Mouse (Mus musculus) lung, postnatal 10 days (tissue): Measurements from ENCODE around the gene Stab1.

Experiments used
- DNase-seq: peaks from one replicate; pipeline ENCODE4 v3.0.0; 2021

The Stab1 gene

DNA sequence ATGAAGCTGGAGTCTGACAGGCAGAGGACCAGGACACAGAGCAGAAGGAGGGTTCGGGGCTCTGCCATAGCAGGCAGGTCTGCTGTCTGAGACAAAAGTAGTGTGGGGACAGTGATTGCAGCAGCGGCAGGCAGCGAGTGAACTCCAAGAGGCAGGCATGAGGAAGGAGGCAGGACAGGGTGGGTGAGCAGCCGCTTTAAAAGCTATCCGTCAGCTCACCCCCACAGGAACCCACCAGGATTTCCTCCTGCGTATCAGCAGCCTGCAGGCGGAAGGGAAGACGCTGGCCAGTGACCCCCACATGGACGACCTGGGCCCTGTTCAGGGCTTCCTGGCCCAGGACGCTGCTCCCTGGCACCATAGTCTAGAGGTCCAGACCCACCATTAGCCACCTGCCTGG lies at the start of gene Stab1:
TSS of gene Stab1 (minus strand) at position 217 of the 400 bp plus-strand sequence.
- peak; percentile 72 for DNase-seq

DNA sequence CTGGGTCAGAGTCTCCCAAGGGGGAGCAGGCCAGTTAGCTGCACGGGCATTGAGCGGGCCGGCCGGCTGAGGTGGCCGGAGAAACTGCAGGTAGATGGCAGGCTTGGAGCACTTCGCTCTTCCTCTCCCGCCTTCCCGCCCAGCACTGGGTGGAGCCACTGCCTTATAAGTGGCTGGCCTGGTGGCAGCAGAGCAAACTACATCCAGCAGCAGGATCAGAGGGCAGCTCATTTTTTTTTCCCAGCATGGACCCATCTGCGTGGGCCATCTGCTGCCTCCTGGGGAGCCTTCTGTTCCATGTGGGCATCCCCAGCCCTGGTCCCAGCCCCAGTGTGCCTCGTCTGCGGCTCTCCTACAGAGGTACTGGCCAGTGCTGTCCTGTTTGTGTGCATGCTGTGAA lies 49.2 kb upstream of the Stab1 start, which contains the start of gene Sema3g:
TSS of gene Sema3g (plus strand) at position 195 of the 400 bp plus-strand sequence.
- DNase-seq = peak; percentile 93

DNA sequence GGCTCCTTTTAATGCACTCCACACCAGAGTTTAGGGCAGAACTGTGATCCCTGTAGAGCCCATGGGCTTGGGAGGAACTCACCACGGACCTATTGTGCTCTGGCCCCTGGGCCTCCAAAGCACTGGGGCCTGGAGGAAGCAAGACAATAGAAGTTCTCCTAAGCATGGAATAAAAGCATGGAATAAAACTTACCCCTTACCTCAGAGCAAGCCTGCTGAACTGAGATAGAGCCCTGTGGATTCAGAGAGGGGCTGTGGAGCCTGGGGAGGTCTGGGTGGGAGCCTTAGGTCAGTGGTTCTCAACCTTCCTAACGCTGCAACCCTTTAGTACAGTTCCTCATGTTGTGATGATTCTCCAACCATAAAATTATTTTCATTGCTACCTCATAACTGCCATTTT lies 48.4 kb upstream of the Stab1 start, which contains the start of gene Nisch:
TSS of gene Nisch (minus strand) at position 101 of the 400 bp plus-strand sequence.
- DNase-seq = no peak

DNA sequence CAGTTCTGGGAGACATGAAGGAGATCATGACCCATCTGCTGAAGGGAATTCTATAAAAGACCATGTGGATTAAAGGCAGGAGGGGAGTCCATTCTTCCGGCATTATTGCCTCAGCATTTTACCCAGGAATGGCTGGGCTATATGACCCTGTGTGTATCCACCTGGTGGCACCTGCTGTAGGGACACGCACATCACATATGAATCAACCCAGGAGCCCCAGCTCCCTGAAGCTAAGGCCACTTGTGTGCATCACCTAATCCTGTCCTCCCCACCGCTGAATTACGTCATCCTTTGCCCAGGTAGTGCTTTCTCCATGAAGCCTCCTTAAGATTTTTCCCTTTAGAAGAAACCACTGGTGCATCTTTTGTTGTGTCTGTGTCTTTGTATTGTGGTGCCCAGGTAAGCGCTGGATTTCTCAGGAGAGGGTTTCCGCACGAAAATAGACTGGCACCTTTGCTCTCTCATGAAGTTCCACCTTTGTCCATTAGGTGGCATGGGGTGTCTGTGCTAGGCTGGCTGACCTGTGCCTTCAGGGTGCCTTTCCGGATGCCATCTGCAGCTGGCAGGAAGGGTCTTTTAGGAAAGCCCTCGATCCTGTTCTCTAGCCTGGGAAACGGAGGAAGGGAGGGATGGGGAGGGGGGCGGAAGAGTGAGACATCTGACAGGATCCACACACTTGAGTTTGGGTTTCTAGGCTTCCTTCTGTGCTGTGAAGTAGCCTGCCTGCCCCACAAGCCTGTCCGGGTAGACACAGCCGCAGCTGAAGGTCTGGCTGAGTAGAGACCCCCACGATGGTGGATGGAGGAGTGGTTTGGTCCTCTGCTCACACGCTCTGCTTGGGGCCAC lies 46.9 kb upstream of the Stab1 start:
- DNase-seq = peak; percentile 85

DNA sequence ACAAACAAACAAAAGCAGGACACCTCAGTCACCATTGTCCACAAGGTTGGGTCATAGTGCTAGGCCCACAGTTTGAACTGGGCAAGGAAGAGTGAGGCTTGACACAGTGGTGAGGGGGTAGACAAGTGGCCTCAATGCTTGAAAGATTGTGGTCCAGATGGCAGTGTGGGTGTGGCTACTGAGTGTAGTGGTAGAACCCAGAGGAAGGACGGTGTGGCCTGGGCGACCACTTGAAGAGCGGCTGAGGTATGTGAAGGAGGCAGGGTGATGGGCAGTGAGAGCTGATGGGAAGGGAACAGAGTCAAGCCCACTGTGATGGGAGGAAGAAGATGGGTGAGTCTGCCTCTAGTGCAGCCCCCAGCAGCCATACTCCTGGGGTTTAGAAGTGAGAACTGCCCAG lies 46.2 kb upstream of the Stab1 start:
- DNase-seq = no peak

DNA sequence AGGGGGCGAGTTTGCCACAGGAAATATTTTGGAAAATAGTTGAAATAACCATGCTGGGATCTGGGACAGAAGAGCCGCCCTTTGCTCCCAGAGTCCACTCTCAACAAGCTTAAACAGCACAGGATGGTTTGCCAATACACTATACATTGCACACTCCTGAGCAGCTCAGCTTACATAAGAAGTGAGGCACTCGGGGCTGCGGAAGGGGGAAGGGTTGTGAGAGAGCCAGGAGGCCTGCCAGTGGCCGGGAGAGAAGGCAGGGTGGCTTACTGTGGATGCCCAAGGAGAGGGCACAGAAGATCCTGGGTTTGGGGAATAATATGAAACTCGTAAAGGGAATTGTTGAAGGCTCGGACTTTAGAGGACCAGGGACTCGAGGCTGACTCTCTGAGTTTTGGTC lies 45.4 kb upstream of the Stab1 start:
- DNase-seq = no peak

DNA sequence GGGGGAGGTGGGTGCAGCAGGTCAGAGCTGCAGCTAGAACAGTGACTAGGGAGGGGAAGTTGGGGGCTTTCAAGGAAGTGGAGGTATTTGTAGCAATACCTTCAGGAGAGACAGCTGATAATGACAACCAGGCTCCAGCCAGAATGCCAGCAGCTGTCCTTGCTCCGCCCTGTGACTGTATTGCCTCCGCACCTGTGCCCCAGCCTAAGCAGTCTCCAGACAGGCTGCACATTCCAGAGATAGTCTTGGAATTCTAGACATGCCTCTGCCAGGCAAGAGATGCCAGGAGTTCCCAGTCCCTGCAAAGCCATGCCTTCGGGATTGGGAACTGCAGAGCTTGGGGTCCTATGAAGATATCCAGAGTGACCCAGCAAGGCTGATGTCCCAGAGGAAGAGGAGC lies 44.1 kb upstream of the Stab1 start:
- DNase-seq = no peak

DNA sequence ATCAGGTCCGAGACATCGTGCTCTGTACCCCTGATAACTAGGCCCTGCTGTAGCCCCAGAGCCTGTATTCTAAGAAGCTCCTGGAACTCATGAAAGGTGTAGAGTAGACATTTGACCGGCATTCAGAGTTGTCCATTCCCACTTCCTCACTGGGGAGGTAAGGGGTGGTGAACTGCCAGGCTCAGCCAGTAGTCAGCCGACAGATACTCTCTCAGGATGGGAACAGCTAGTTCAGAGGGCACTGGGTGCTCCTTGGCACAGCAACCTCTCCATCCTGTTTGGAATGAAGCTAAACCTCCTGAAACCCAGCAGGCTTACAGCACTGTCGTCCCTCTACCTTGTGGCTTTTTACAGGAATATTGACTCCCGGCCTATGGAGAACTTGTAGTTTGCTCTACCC lies 43.4 kb upstream of the Stab1 start:
- no peak for DNase-seq

DNA sequence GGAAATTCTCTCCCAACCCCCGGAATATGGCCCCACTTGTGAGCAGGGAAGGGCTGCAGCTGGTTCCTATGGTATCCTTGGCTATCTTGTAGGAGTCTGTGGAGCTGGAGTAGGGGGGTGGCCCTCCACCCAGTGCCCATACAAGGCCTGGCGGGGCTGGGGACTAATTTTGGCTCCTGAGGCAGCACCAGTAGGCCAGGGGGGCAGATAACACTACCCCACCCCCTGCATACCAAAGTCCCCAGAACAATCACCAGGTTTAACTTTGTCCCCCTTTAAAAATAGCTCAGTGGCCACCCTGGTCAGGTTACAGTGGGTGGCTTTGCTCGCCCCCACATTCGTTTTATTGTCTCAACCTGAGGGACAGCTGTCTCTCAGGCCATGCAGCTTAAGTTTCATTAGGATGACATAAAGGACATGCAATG lies 40.7 kb upstream of the Stab1 start:
- DNase-seq = no peak

DNA sequence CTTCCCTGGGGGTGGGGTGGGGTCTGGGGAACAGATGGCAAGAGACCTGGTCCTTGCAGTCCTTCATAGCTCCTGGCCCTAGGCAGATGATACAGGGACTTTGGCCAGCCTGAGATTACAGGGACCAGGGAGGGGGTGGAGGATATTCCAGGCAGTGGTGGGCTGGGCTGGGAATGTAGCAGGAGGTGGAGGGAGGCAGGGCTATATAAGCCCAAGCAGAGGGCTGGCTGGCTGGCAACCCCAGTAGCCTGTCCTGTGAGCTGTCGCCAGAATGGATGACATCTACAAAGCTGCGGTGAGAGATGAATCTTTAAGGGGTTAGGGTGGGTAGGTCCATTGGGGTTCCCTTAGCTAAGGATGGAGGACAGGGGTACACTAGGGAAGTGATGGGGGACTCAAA lies 39.6 kb upstream of the Stab1 start, which contains the start of gene Tnnc1:
TSS of gene Tnnc1 (plus strand) at position 229 of the 400 bp plus-strand sequence.
- no peak for DNase-seq

DNA sequence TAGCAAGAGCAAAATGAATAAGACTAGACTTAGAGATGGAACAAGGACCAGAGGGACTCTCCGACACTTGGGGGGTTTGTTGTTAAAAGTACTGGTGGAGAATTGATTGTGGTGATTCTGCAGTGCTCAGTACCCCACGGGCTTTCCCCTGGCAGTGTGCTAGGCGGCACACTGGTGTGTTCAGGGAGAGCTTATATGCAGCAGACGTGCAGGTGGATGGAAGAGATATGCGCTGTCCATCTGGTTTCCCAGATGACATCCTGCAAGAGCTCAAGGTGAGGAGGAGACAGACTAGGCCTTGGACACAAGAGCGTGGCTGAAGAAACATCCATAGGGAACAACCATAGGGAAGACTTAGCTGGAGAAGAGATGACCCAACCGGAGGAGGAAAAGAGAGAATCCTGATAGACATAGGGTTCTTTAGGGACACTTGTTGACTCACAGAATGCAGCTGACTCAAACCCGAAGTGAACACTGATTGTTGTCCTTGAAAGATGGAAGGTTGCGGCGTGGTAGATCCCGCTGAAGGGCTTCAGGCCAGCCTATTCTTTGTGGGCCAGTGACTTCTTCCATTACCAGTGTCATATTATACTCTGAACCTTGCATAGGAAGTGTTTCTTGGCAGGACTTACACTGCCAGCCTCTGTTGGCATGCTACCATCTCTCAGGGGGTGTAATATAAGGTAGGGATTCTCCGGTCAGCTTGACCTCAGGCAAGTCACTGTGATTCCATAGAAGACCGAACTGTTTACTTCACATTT lies 38.8 kb upstream of the Stab1 start:
- DNase-seq = peak; percentile 66

DNA sequence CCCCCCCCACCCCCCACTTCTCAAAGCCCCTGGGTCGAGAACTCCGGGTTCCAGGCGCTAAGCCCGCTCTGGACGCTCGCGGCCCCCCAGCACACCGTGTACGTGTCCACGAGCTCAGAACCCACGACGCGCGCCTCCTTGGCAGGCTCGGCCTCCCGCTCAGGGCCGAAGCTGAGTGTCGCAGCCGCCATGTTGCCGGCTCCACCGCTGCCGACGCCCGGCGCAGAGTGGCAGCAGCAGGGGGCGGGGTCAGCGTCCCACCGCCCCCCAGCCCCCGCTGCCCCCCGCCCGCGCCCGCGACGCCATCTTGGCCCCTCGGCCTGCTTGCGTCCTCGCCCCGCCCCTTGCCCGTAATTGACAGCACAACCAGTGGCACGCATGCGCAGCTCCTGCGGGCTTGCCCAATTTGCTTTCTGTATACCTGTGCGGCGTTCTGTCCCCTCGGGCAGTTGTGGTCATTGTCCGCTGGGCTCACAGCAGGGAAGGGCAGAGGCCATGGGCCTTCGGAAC lies 38.1 kb upstream of the Stab1 start:
- peak; percentile 97 for DNase-seq

DNA sequence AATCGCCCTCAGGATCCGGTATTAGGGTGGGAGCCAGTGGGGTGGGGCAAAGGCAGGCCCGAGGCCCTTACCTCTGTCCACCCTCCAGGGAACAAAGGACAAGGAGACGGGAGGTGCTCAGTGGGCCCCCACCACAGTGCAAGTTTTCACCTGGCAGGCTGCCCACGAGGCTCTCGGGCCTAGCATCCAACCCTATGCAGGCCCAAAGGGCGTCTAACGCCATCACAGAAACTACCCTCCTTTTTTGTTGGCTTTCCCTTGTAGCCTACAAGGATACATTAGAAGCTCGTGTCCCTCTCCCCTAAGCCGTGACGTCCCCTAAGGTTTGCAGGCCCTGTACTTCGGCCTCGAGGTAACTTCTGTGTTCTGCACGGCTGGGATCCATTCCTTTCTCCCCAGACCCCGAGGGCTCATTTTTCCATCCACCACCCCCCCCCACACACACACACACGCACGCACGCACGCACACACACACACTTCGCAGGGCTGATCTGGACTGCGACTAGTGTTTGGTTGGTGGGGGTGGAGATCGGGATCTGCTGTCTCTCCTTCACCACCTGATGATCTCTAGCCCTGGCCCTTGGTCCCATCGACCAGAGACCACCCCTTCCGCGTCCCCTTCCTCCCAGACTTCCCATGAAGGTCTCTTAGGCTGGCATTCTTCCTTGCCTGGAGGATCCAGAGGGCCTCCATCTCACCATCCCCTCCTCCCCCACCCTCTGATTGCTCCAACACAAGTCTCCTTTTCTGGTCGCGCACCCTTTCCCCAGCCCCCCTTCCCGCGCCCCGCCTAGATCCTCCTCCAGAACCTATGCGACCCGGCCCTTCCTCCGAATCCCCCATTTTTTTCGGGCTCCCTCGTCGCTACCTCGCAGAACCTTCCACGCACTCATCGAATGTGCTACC lies 37.4 kb upstream of the Stab1 start:
- peak; percentile 71 for DNase-seq

DNA sequence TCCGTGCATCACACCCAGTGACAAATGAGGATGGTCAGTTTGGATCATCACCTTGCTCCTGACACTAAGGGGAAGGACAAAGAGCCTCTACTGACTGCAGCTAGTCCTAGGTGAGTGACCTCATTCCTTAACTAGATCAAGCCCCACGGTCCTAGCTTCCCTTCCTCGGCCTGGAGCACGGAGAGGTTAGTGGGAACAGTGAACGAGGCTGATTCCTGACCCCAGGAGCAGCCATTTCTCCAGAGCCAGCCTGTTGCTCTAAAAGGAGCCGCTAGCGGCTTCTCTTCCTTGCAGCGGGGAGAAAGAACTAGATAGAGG lies 36.8 kb upstream of the Stab1 start:
- DNase-seq = no peak

DNA sequence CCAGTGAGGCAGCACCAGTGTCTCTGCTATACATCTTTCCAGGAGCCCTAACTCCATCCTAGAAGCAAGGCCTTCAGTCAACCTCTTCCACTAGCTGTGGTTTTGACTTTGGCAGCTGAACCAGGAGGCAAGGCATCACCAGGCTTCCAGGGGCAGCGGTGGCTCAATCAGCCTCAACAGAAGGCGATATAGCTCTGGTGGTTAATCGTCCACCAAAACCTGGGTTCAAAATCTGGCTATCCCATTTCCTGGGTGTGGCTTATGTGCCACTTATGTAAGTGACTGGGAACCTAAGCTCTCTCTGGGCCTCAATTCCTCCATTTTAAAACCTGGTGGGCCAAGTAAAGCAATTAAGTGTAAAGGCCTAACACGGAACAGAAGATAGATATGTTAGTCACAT lies 36.4 kb upstream of the Stab1 start:
- DNase-seq = no peak

DNA sequence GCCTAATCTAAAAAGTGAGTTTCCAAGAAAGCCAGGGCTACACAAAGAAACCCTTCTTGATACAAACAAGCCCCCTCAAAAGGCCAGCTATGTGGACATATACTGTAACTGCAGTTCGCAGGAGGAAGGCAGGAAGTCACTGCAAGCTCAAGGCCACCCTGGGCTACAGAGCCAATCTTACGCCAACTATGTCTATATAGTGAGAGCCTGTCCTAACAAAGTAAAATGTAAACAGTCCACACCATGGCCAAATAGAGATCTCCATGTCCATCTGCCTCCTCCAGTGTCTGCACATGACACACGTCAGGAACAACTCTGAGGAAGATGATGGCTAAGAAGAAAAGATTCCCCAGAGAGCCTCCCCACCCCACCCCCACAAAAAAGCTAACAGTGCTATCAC lies 31.6 kb upstream of the Stab1 start:
- no peak for DNase-seq

DNA sequence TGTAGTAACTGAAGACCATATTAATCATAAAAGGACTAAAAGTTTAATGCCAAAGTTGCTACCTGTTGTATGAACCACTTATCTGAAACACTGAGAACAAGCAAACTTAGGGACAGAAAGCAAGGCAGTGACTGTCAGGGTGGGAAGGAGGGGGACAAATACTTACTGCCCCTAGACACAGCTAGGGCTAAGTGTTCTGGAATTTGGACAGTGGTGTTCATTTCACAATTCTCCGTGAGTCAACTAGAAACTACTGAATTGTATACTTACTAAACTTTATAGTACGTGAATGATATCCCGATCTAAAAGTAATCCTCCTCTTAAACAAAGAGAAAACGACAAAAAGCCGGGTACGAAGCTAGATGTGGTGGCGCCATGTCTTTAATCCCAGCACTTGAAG lies 31.2 kb upstream of the Stab1 start:
- no peak for DNase-seq

DNA sequence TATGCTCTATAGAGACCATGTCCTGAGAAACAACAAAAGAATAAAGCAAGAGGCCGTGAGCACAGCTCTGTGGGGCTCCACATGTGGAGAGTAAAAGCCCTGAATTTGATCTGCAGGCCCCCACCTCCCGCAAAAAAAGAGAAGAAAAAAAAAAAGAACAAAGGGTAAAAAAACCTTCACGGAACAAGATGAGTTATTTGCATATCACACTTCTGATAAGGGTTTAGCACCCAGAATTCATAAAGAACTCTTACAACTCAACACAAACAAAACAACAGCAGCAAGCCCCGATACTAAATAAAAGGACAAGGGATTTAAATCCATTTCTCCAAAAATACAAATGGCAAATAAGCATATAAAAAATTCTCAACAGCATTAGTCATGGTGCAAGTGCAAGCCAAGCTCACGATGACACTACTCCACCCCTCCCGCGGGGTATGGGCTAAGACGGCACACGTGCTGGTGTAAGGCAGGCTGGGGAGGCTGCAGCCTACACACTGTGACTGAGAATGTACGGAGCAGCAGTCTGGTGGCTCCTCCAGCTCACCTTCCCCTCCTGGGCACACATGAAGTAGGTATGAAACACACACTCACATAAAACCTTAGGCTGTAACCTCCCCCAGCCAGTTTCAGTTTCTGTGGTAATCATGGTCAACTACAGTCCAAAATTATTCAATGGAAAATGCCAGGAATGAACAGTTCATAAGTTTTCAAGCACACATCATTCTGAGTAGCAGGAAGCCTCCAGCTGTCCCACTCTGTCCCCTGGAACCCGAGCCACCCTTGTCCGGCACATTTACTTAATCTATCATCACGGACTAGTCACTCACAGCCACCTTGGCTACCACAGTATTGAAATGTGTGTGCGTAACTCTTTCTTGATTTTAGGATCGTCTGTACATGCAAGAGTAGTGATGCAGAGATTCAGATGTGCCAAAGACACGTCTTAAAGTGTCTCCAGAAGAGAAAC lies 29.4 kb upstream of the Stab1 start:
- peak; percentile 74 for DNase-seq

DNA sequence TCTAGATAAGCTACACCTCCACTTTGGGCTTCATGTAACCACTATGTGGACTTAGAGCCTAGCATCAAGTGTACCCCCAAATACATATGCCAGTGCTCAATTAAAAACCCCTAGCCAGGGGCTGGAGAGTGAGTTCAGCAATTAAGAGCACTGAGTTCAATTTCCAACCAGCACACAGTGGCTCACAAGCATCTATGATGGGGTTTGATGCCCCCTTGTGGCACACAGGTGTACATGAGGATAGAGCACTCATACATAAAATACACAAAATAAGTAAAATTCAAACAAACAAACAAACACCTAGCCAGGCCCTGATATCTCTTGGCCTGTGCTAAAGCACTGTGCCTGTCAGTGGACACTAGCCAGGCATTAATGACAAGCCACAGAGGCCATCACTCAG lies 27.5 kb upstream of the Stab1 start:
- DNase-seq = peak; percentile 53

DNA sequence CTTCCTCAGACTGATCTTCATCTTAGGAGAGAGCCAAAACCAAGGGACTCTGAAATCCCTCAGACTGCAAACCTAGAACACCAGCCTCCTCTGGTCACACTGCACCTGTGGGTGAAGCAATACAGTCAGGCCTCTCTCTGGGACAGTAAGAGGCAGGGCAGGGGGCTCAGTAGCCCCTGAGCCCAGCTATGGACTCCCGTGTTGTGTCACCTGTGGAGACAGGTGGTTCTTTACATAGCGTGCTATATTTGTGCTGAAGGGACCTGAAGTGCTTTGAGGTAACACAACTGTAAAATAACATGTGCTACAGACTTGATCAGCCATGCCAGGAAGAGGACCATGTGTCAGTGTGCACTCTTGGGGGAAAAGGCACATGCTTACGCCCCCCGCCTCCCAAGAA lies 27.1 kb upstream of the Stab1 start:
- DNase-seq = no peak

DNA sequence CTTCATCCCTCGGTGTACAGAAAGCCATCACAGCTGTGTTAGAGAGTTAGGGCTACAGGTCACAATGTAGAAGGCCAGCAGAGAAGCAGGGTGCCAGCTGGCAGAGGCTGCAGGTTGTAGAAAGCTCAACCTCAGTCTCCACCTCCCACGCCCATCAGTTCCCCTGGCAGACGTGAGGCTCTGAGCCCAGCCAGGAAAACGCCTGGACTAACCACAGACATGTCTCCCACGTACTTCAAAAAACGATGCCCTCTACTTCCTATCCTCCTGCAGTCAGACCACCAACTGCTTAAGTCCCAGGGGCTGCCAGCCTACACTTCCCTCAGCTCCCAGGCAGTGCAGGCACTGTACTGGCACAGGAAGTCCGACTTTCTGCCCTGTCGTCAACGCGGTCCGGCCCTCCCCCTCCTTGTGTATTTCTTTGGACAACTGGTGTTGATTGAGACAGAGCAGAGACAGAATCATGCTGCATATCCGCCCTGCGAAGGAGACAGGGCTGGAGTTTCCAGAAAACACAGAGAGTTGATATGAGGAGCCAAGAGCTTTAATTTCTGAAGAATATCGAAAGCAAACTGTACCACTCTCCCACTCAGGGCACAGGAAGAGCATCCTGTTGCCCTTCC lies 26.6 kb upstream of the Stab1 start:
- peak; percentile 90 for DNase-seq
